Mouse (Mus musculus): ENCODE measurements around the gene Sdad1.
A peak's percentile ranks its signal among the peaks of the same experiment; 100 is the strongest.
"Not testable (repeated sequence)": the region's sequence is repeated elsewhere in the genome, so short reads cannot be mapped to it uniquely, and the experiment has no call there.

The Sdad1 gene

GRCm38 (mm10) chr5:92309681-92310511, at the start of gene Sdad1:
Gene Sdad1, minus strand, starts transcription at chr5:92310479.
- peak; percentile 91 for DNase-seq (ENCODE audit: extremely low spot score)

GRCm38 (mm10) chr5:92358767-92359455, 48.6 kb upstream of the Sdad1 start:
- DNase-seq (ENCODE audit: extremely low spot score), result no peak

GRCm38 (mm10) chr5:92358033-92358432, 47.8 kb upstream of the Sdad1 start:
- no peak for DNase-seq (ENCODE audit: extremely low spot score)

GRCm38 (mm10) chr5:92353517-92353916, 43.2 kb upstream of the Sdad1 start:
- no peak for DNase-seq (ENCODE audit: extremely low spot score)

GRCm38 (mm10) chr5:92352716-92353115, 42.4 kb upstream of the Sdad1 start:
- DNase-seq (ENCODE audit: extremely low spot score), result not testable (repeated sequence)

GRCm38 (mm10) chr5:92349731-92350130, 39.5 kb upstream of the Sdad1 start:
- no peak for DNase-seq (ENCODE audit: extremely low spot score)

- peak; percentile 41 for DNase-seq (ENCODE audit: extremely low spot score)
Measured at GRCm38 (mm10) chr5:92348794-92349413, 38.6 kb upstream of the Sdad1 start, which contains the start of gene Cxcl10. Gene Cxcl10, minus strand, starts transcription at chr5:92348889.

GRCm38 (mm10) chr5:92345006-92345405, 34.7 kb upstream of the Sdad1 start:
- no peak for DNase-seq (ENCODE audit: extremely low spot score)

GRCm38 (mm10) chr5:92340606-92341005, 30.3 kb upstream of the Sdad1 start:
- no peak for DNase-seq (ENCODE audit: extremely low spot score)

- no peak for DNase-seq (ENCODE audit: extremely low spot score)
Measured at GRCm38 (mm10) chr5:92336743-92337142, 26.5 kb upstream of the Sdad1 start.

- no peak for DNase-seq (ENCODE audit: extremely low spot score)
Measured at GRCm38 (mm10) chr5:92332359-92332840, 22.1 kb upstream of the Sdad1 start.

GRCm38 (mm10) chr5:92331635-92332338, 21.5 kb upstream of the Sdad1 start, which contains the start of gene Art3:
Gene Art3, plus strand, starts transcription at chr5:92331827.
- no peak for DNase-seq (ENCODE audit: extremely low spot score)

- no peak for DNase-seq (ENCODE audit: extremely low spot score)
Measured at GRCm38 (mm10) chr5:92331122-92331521, 20.8 kb upstream of the Sdad1 start.

- no peak for DNase-seq (ENCODE audit: extremely low spot score)
Measured at GRCm38 (mm10) chr5:92327929-92328328, 17.6 kb upstream of the Sdad1 start, which contains the start of gene Cxcl9. Gene Cxcl9, minus strand, starts transcription at chr5:92328079.

GRCm38 (mm10) chr5:92327367-92327766, 17.1 kb upstream of the Sdad1 start:
- DNase-seq (ENCODE audit: extremely low spot score), result no peak

- no peak for DNase-seq (ENCODE audit: extremely low spot score)
Measured at GRCm38 (mm10) chr5:92323264-92323663, 13.0 kb upstream of the Sdad1 start.

- DNase-seq (ENCODE audit: extremely low spot score), result no peak
Measured at GRCm38 (mm10) chr5:92322612-92323011, 12.3 kb upstream of the Sdad1 start.

GRCm38 (mm10) chr5:92321631-92322400, 11.5 kb upstream of the Sdad1 start:
- no peak for DNase-seq (ENCODE audit: extremely low spot score)

GRCm38 (mm10) chr5:92318596-92318995, 8.3 kb upstream of the Sdad1 start:
- DNase-seq (ENCODE audit: extremely low spot score), result no peak

GRCm38 (mm10) chr5:92318119-92318518, 7.8 kb upstream of the Sdad1 start:
- no peak for DNase-seq (ENCODE audit: extremely low spot score)

- no peak for DNase-seq (ENCODE audit: extremely low spot score)
Measured at GRCm38 (mm10) chr5:92313776-92314175, 3.5 kb upstream of the Sdad1 start.

Data from embryo, embryonic 9.5 days (tissue).